Mouse (Mus musculus) limb, embryonic 12.5 days (tissue): ENCODE data around the gene Ssu2. TPM values are rescaled to one million over a fixed set of nuclear protein-coding genes. Genes with fewer than 3 reads are reported as not detected.

Experiments
- ATAC-seq: fragments of 200-750 bp; cut with Nextera tagmentation; 2 replicates; pipeline ENCODE4 v1.8.0; 2017; ENCODE audit warnings: low read depth, moderate TSS enrichment; ENCODE audit not compliant: insufficient number of reproducible peaks, insufficient read depth, low FRiP score, low TSS enrichment
- H3K27ac ChIP-seq: fragments of 300-500 bp; sonication (generic); 2 replicates; pipeline ENCODE4 v1.5.1; 2016; ENCODE audit warnings: mild to moderate bottlenecking, moderate library complexity
- H3K27me3 ChIP-seq: fragments of 300-500 bp; sonication (generic); 2 replicates; pipeline ENCODE4 v1.6.1; 2016; ENCODE audit warnings: mild to moderate bottlenecking, moderate library complexity
- H3K36me3 ChIP-seq: fragments of 300-500 bp; sonication (generic); 2 replicates; pipeline ENCODE4 v1.6.1; 2016; ENCODE audit warnings: mild to moderate bottlenecking, moderate library complexity
- H3K4me1 ChIP-seq: fragments of 300-500 bp; sonication (generic); replicated peaks from 2 replicates; pipeline ENCODE4 v1.6.1; 2016
- H3K4me2 ChIP-seq: fragments of 300-500 bp; sonication (generic); 2 replicates; pipeline ENCODE4 v1.6.1; 2016; ENCODE audit warnings: mild to moderate bottlenecking, moderate library complexity
- H3K4me3 ChIP-seq: fragments of 300-500 bp; sonication (generic); replicated peaks from 2 replicates; pipeline ENCODE4 v1.5.1; 2016; ENCODE audit warnings: mild to moderate bottlenecking
- H3K9ac ChIP-seq: fragments of 300-500 bp; sonication (generic); replicated peaks from 2 replicates; pipeline ENCODE4 v1.6.1; 2016; ENCODE audit warnings: mild to moderate bottlenecking, moderate library complexity
- H3K9me3 ChIP-seq: fragments of 300-500 bp; sonication (generic); 2 replicates; pipeline ENCODE4 v1.6.1; 2016; ENCODE audit warnings: mild to moderate bottlenecking, moderate library complexity
- WGBS: fragments of 180-500 bp; shearing (Covaris S2); methylation state at CpG from one replicate; pipeline ENCODE4 v1.1.7; 2016; 5-methylcytosine and 5-hydroxymethylcytosine counted together
- polyA plus RNA-seq: library from polyadenylated mRNA; unstranded; fragments of >200 nt; fragmentation: Nextera tagmentation; extraction: Ambion mirVana; gene quantifications from 2 replicates; pipeline ENCODE4 v1.2.1, GENCODE M21; 2016

Gene Ssu2
- polyA plus RNA-seq, 1 experiment from 2014 or later = 2.1 TPM

GRCm38 (mm10) chr6:112337667-112338066 is 50.2 kb downstream of the Ssu2 start:
- Histone ChIP-seq H3K27ac (no peak overlapping the region), H3K27me3 (no peaks in the 10 kb centered on the region), H3K4me3 (no peak overlapping the region), H3K9ac (no peak overlapping the region), H3K4me2 (no peak overlapping the region), H3K4me1 (no peaks in the 10 kb centered on the region), H3K9me3 (no peaks in the 10 kb centered on the region), H3K36me3 (no peaks in the 10 kb centered on the region)
- WGBS = 76% methylated on average over 6 of the region's 6 CpGs
- no peak for ATAC-seq

GRCm38 (mm10) chr6:112333930-112334329 is 53.9 kb downstream of the Ssu2 start:
- H3K4me2 ChIP-seq = no peak overlapping the region
- no peaks in the 10 kb centered on the region for H3K9me3 ChIP-seq
- no peak overlapping the region for H3K27ac ChIP-seq
- WGBS = 80% methylated on average over 5 of the region's 5 CpGs
- no peak overlapping the region for H3K9ac ChIP-seq
- ATAC-seq = no peak
- H3K36me3 ChIP-seq = no peaks in the 10 kb centered on the region
- H3K4me1 ChIP-seq = no peaks in the 10 kb centered on the region
- no peak overlapping the region for H3K4me3 ChIP-seq
- no peaks in the 10 kb centered on the region for H3K27me3 ChIP-seq

GRCm38 (mm10) chr6:112331223-112331598 is 56.6 kb downstream of the Ssu2 start:
- no peaks in the 10 kb centered on the region for H3K27me3 ChIP-seq
- WGBS = 55% methylated on average over 6 of the region's 6 CpGs
- no peak overlapping the region for H3K27ac ChIP-seq
- no peaks in the 10 kb centered on the region for H3K9me3 ChIP-seq
- no peak overlapping the region for H3K4me2 ChIP-seq
- H3K9ac ChIP-seq = no peak overlapping the region
- no peaks in the 10 kb centered on the region for H3K4me1 ChIP-seq
- ATAC-seq = no peak
- H3K36me3 ChIP-seq = no peaks in the 10 kb centered on the region
- H3K4me3 ChIP-seq = no peak overlapping the region

DNA sequence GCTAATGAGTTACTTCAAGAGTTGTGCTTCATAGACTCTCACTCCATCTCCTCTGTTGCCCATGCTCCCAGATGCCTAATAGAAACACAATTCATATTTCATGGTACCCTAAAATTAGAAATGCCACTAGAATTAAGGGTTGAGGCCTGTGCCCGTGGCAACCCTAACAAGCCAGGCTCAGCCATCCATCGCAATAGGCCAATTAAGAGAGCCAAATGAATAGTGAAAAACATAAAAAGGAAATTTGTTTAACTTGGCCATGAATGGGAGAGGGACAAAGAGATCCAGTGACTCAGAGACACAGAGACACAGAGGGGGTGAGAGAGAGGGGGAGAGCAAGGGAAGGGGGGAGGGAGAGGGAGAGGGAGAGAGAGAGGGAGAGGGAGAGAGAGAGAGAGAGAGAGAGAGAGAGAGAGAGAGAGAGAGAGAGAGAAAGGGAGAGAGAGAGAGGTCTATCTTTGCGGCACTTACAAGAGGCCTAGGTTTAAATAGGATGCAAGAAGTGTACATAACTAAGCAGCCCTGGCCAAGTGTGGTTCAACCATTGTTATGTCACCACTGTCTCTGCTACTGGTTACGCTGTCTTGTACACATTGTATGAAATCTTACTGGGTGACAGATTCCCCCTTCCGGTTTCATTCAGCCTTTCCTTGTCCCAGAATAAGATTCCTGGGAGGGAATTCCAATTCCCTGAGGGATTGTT is 57.2 kb downstream of the Ssu2 start:
- no peaks in the 10 kb centered on the region for H3K27me3 ChIP-seq
- H3K9me3 ChIP-seq = no peaks in the 10 kb centered on the region
- no peak overlapping the region for H3K27ac ChIP-seq
- no peak overlapping the region for H3K4me3 ChIP-seq
- H3K4me2 ChIP-seq = no peak overlapping the region
- no peak for ATAC-seq
- no peaks in the 10 kb centered on the region for H3K4me1 ChIP-seq
- no peak overlapping the region for H3K9ac ChIP-seq
- no peaks in the 10 kb centered on the region for H3K36me3 ChIP-seq
- WGBS = 88% methylated on average over 5 of the region's 5 CpGs

- ATAC-seq = no peak
- Histone ChIP-seq H3K4me2 (no peak overlapping the region), H3K4me1 (no peaks in the 10 kb centered on the region), H3K36me3 (no peaks in the 10 kb centered on the region), H3K9ac (no peak overlapping the region), H3K9me3 (no peaks in the 10 kb centered on the region), H3K4me3 (no peak overlapping the region), H3K27ac (no peak overlapping the region), H3K27me3 (no peaks in the 10 kb centered on the region)
- 79% methylated on average over 5 of the region's 5 CpGs for WGBS
These were observed 60.0 kb downstream of the Ssu2 start for GRCm38 (mm10) chr6:112327793-112328192.

DNA sequence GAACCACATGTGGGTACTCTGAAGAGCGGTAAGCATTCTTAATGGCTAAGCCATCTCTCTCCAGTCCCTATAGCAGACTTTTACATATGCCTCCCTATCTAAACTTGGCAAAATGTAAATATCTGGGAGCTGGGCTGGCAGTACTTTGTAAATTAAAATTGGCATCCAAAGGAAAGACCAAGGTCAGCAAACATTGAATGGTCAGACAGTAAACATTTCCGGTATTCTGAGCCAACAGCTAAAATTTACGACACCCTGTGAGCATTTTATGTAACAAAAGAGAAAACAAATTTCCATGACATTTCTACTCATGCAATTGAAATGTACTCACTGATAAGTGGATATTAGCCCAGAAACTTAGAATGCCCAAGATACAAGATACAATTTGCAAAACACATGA is 62.6 kb downstream of the Ssu2 start:
- no peaks in the 10 kb centered on the region for H3K4me1 ChIP-seq
- no peak overlapping the region for H3K27ac ChIP-seq
- no peak overlapping the region for H3K4me2 ChIP-seq
- no peaks in the 10 kb centered on the region for H3K27me3 ChIP-seq
- 83% methylated on average over 3 of the region's 3 CpGs for WGBS
- H3K36me3 ChIP-seq = no peaks in the 10 kb centered on the region
- H3K4me3 ChIP-seq = no peak overlapping the region
- no peak overlapping the region for H3K9ac ChIP-seq
- no peak for ATAC-seq
- no peaks in the 10 kb centered on the region for H3K9me3 ChIP-seq

DNA sequence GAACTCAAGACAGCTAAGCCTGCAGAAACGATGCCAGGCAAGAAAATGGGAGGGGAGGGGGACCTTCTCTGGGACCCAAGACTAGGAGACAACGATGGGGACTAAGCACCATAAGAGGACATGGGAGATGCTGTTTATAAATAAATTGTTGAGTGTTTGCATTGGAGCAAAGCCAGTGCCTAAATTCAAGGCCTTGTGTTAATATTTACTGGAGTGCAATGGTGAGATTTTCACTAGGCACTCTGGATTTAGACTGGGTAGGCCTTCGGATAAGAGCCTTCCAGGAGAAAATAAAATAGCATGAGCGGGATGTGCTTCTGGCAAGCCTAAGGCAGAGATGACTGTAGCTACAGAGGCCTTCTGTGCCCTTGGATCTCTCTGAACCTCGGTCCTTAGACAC is 64.9 kb downstream of the Ssu2 start:
- H3K36me3 ChIP-seq = no peaks in the 10 kb centered on the region
- no peak overlapping the region for H3K4me3 ChIP-seq
- H3K27ac ChIP-seq = no peak overlapping the region
- no peaks in the 10 kb centered on the region for H3K9me3 ChIP-seq
- no peak for ATAC-seq
- H3K4me1 ChIP-seq = no peaks in the 10 kb centered on the region
- WGBS = 83% methylated on average over 5 of the region's 5 CpGs
- no peak overlapping the region for H3K4me2 ChIP-seq
- H3K9ac ChIP-seq = no peak overlapping the region
- no peaks in the 10 kb centered on the region for H3K27me3 ChIP-seq

DNA sequence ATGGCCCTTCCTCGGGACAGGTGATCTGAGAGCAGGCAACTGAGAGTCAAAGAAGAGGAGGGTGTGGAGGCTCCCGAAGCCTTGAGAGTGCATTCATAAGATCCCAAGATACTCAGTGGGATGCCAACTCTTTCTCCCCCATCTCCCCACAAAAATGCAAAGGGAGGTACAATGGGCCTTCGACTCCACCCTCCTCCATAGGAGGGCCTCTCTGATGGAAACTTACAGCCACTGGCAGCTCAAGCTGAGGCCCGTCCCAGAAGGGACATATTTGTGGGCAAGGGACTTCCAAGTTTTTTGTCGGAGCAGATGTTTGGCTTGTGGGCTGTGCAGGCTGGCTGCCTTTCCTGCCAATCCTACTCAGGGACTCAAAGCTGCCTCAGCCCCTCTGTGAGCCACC is 67.1 kb downstream of the Ssu2 start:
- ATAC-seq = no peak

DNA sequence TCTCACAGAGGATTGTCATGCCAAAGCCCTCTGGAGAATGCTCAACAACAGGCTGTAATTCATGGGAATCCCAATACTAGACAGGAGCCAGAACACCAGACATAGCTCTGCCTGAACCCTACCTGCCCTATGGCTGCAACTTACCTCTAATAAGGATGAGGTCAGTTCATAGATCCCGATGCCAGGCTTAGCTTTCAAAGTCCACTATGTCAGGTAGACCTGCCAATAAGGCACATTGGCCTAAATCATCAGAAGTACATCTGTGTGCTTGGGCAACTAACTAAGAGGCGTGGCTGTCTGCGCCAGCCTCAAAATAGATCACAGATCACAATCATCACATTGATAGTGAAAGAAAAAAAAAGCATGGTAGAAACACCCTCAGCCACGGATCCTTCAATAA is 68.4 kb downstream of the Ssu2 start:
- H3K9me3 ChIP-seq = no peaks in the 10 kb centered on the region
- no peak for ATAC-seq
- no peak overlapping the region for H3K4me3 ChIP-seq
- 89% methylated on average over 4 of the region's 4 CpGs for WGBS
- no peak overlapping the region for H3K9ac ChIP-seq
- 0 out of 2 replicates have a peak, but pooled peaks cover 3% of the 10 kb centered on the region for H3K36me3 ChIP-seq
- H3K4me1 ChIP-seq = no peaks in the 10 kb centered on the region
- no peak overlapping the region for H3K27ac ChIP-seq
- no peak overlapping the region for H3K4me2 ChIP-seq
- H3K27me3 ChIP-seq = no peaks in the 10 kb centered on the region

More for the DNA sequence above, 67.1 kb downstream of the Ssu2 start:
- WGBS = 53% methylated on average over 5 of the region's 5 CpGs
- H3K4me1 ChIP-seq = no peaks in the 10 kb centered on the region
- no peak overlapping the region for H3K9ac ChIP-seq
- no peak overlapping the region for H3K4me3 ChIP-seq
- no peak overlapping the region for H3K4me2 ChIP-seq
- no peak overlapping the region for H3K27ac ChIP-seq
- no peaks in the 10 kb centered on the region for H3K9me3 ChIP-seq
- H3K36me3 ChIP-seq = 0 out of 2 replicates have a peak, but pooled peaks cover under 1% of the 10 kb centered on the region
- H3K27me3 ChIP-seq = no peaks in the 10 kb centered on the region

GRCm38 (mm10) chr6:112311385-112311784 is 76.4 kb downstream of the Ssu2 start:
- H3K4me3 ChIP-seq = no peak overlapping the region
- no peak overlapping the region for H3K4me2 ChIP-seq
- no peak overlapping the region for H3K9ac ChIP-seq
- H3K27ac ChIP-seq = no peak overlapping the region
- H3K27me3 ChIP-seq = no peaks in the 10 kb centered on the region
- 0 out of 2 replicates have a peak, but pooled peaks have one; percentile 24 for ATAC-seq
- WGBS = 14% methylated on average over 4 of the region's 4 CpGs
- no peaks in the 10 kb centered on the region for H3K9me3 ChIP-seq
- peaks cover 17% of the 10 kb centered on the region for H3K4me1 ChIP-seq
- 0 out of 2 replicates have a peak, but pooled peaks cover 3% of the 10 kb centered on the region for H3K36me3 ChIP-seq

- ATAC-seq = no peak
- H3K9me3 ChIP-seq = no peaks in the 10 kb centered on the region
- WGBS = 35% methylated on average over 6 of the region's 6 CpGs
- no peak overlapping the region for H3K9ac ChIP-seq
- H3K27ac ChIP-seq = no peak overlapping the region
- H3K36me3 ChIP-seq = no peaks in the 10 kb centered on the region
- H3K4me1 ChIP-seq = peaks cover 25% of the 10 kb centered on the region
- no peak overlapping the region for H3K4me3 ChIP-seq
- no peaks in the 10 kb centered on the region for H3K27me3 ChIP-seq
- H3K4me2 ChIP-seq = no peak overlapping the region
These were observed 78.4 kb downstream of the Ssu2 start for GRCm38 (mm10) chr6:112309330-112309938.
